Mouse (Mus musculus) lung, embryonic 15.5 days (tissue): ENCODE measurements around the gene Dgkz. TPM values are rescaled to one million over a fixed set of nuclear protein-coding genes. Genes with fewer than 3 reads are reported as not detected.
A peak's percentile ranks its signal among the peaks of the same experiment; 100 is the strongest.

Experiments
- ATAC-seq: fragments of 200-750 bp; cut with Nextera tagmentation; 2 replicates; pipeline ENCODE4 v1.8.0; 2017; ENCODE audit warnings: moderate number of reproducible peaks, borderline replicate concordance; ENCODE audit not compliant: low FRiP score, low TSS enrichment; ENCODE audit errors: extremely low read depth
- H3K27ac ChIP-seq: fragments of 300-500 bp; sonication (generic); 2 replicates; pipeline ENCODE4 v1.5.1; 2015; ENCODE audit warnings: moderate library complexity, mild to moderate bottlenecking, inconsistent platforms
- H3K27me3 ChIP-seq: fragments of 300-500 bp; sonication (generic); 2 replicates; pipeline ENCODE4 v1.6.1; 2015; ENCODE audit warnings: inconsistent platforms
- H3K36me3 ChIP-seq: fragments of 300-500 bp; sonication (generic); 2 replicates; pipeline ENCODE4 v1.6.1; 2015; ENCODE audit warnings: inconsistent platforms
- H3K4me1 ChIP-seq: fragments of 300-500 bp; sonication (generic); 2 replicates; pipeline ENCODE4 v1.6.1; 2015; ENCODE audit warnings: inconsistent platforms
- H3K4me2 ChIP-seq: fragments of 300-500 bp; sonication (generic); 2 replicates; pipeline ENCODE4 v1.6.1; 2015; ENCODE audit warnings: inconsistent platforms, mild to moderate bottlenecking, moderate library complexity
- H3K4me3 ChIP-seq: fragments of 300-500 bp; sonication (generic); 2 replicates; pipeline ENCODE4 v1.5.1; 2015; ENCODE audit warnings: mild to moderate bottlenecking, inconsistent platforms
- H3K9ac ChIP-seq: fragments of 300-500 bp; sonication (generic); 2 replicates; pipeline ENCODE4 v1.6.1; 2015; ENCODE audit warnings: inconsistent platforms
- H3K9me3 ChIP-seq: fragments of 300-500 bp; sonication (generic); 2 replicates; pipeline ENCODE4 v1.6.1; 2016; ENCODE audit warnings: inconsistent platforms
- WGBS: fragments of 180-500 bp; shearing (Covaris S2); methylation state at CpG from one replicate; pipeline ENCODE4 v1.1.7; 2015; 5-methylcytosine and 5-hydroxymethylcytosine counted together
- polyA plus RNA-seq: library from polyadenylated mRNA; unstranded; fragments of >200 nt; fragmentation: Nextera tagmentation; extraction: Ambion mirVana; gene quantifications from 2 replicates; pipeline ENCODE4 v1.2.1, GENCODE M21; 2015

The Dgkz gene
- polyA plus RNA-seq, 1 experiment from 2014 or later, result 54.0 TPM

DNA sequence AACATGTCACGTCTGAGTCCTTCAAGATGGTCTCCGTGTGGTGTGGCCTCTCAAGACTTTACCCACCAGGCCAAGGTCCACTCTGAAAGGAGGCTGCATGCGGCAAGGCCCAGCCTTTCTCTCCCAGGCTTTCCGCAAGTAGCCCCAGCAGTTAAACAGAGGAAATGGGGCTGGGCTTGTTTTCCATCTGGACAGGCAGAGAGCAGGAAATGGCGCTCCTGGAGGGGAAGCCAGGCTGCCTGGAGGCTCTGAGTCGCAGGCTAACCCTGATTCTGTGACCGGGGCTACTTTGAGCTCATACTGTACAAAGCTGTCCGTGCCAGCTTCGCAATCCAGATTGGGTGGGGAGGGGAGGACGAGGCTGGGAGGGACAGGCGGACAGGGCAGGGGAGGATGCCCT, 7.7 kb downstream of the Dgkz start:
- H3K9ac ChIP-seq, result no peak overlapping the region
- no peaks in the 10 kb centered on the region for H3K9me3 ChIP-seq
- H3K27ac ChIP-seq, result peak overlapping the region; percentile 78
- no peaks in the 10 kb centered on the region for H3K27me3 ChIP-seq
- WGBS, result 47% methylated on average over 11 of the region's 11 CpGs
- H3K36me3 ChIP-seq, result no peaks in the 10 kb centered on the region
- H3K4me3 ChIP-seq, result no peak overlapping the region
- H3K4me1 ChIP-seq, result peaks cover 40% of the 10 kb centered on the region
- no peak overlapping the region for H3K4me2 ChIP-seq
- ATAC-seq, result no peak

DNA sequence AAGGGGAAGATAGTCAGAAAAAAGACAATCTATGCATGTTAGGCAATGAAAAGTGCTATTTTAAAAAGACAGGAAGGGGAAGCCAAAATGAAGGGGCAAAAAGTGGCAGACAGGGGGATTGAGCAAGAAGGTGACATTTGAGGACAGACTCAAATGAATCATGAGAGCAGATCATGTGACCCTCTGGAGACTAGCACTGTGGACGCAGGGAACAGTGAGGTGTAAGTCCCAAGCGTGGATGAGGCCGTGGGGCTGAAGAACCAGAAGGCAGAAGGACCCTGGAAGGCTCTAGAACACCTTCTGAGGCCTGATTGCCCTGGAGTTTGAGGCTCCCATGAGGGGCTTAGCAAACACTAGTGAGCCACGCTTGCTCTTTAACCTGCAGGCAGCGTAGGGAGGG, 9.3 kb downstream of the Dgkz start:
- no peak for ATAC-seq
- no peaks in the 10 kb centered on the region for H3K27me3 ChIP-seq
- no peak overlapping the region; the same call in 1 of the 2 replicates for H3K27ac ChIP-seq
- H3K9me3 ChIP-seq, result no peaks in the 10 kb centered on the region
- no peak overlapping the region for H3K4me3 ChIP-seq
- H3K4me1 ChIP-seq, result peaks cover 42% of the 10 kb centered on the region
- no peak overlapping the region for H3K4me2 ChIP-seq
- H3K36me3 ChIP-seq, result no peaks in the 10 kb centered on the region
- WGBS, result 78% methylated on average over 5 of the region's 5 CpGs
- H3K9ac ChIP-seq, result no peak overlapping the region

DNA sequence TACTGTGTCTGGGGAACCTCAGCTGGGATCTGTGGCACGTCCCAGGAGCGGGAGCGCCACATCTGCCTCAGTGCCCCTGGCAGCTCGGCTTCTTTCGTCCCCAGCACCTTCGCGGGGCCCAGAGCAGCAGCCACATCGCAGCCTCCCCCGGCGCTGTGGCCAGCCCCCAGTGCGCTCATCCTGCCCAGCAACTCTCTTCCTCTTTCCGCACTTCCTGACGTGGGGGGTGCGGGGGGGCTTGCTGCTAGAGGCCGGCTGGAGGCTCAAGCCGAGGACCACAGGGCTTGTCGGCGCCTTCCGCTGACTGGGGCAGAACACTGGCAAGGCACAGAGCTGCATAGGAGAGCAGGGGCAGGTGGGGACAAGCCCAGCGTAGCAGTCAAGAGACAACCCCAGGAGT, 10.2 kb downstream of the Dgkz start:
- peaks cover 35% of the 10 kb centered on the region for H3K4me1 ChIP-seq
- peak overlapping the region; percentile 56 for H3K27ac ChIP-seq
- H3K36me3 ChIP-seq, result no peaks in the 10 kb centered on the region
- 6% methylated on average over 19 of the region's 20 CpGs for WGBS
- H3K9ac ChIP-seq, result peak overlapping the region; percentile 33
- H3K9me3 ChIP-seq, result no peaks in the 10 kb centered on the region
- H3K27me3 ChIP-seq, result no peaks in the 10 kb centered on the region
- ATAC-seq, result no peak
- peak overlapping the region; percentile 94 for H3K4me3 ChIP-seq
- H3K4me2 ChIP-seq, result peak overlapping the region; percentile 91

DNA sequence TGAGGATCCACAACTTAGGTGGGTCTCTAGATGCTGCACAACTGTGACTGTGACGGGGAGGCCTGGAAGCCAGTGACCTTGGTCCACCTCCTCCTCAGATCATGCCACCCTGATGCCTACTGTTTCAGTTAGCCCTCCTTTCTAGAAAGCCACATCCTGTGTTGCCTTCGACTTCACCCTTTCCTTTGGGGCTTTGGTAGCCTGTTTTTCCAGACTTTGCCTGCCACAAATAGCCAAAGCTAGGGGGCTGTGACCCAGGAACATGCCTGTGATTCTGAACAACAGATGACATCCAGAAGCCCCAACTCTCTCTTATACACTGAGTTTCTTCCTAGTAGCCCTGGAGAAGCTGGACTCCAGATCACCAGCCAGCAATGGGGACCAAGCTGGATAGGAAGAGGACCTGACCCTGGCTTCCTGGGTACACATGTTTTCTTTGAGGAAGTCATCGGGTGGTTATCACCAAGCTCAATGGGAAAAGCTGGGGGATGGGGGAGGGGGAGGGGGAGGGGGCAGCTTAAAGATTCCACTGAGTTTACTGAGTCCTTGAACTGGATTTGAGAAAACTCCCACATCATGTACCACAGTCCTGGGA, 11.0 kb downstream of the Dgkz start:
- peak overlapping the region; percentile 56 for H3K27ac ChIP-seq
- H3K9ac ChIP-seq, result no peak overlapping the region
- no peaks in the 10 kb centered on the region for H3K9me3 ChIP-seq
- peak overlapping the region; percentile 91 for H3K4me2 ChIP-seq
- no peak for ATAC-seq
- 62% methylated on average over 3 of the region's 3 CpGs for WGBS
- H3K4me3 ChIP-seq, result peak overlapping the region; percentile 94
- peaks cover 42% of the 10 kb centered on the region for H3K4me1 ChIP-seq
- H3K27me3 ChIP-seq, result no peaks in the 10 kb centered on the region
- 0 out of 2 replicates have a peak, but pooled peaks cover 4% of the 10 kb centered on the region for H3K36me3 ChIP-seq

DNA sequence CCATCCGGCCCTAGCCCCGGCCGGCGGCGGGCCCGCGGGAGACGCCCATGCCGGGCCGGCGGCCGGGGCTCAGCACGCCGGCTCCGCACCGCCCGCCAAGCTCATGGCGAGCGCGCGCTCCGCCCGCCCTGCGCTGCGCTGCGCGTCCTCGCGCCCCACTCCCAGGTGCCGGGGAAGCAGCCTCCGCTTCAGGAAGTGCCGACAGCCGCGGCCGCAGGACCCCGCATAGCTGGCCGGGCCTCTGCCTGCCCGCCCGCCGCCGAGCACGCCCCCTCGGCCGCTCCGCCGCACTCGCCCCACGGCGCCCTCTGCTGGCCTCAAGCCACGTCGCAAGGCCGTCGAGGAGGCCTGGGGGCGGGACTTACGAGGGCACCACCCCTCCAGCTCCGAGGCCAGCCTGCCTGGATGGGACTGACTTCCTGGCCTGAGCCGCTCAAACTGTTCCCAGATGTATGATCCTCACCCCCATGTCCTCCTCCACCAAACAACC, 12.2 kb downstream of the Dgkz start:
- H3K9ac ChIP-seq, result peak overlapping the region; percentile 85
- peak overlapping the region; percentile 87 for H3K27ac ChIP-seq
- H3K36me3 ChIP-seq, result 0 out of 2 replicates have a peak, but pooled peaks cover 4% of the 10 kb centered on the region
- H3K27me3 ChIP-seq, result no peaks in the 10 kb centered on the region
- H3K9me3 ChIP-seq, result no peaks in the 10 kb centered on the region
- H3K4me1 ChIP-seq, result peaks cover 53% of the 10 kb centered on the region
- 0% methylated on average over 33 of the region's 57 CpGs for WGBS
- peak overlapping the region; percentile 91 for H3K4me2 ChIP-seq
- peak overlapping the region; percentile 94 for H3K4me3 ChIP-seq
- peak; percentile 95 for ATAC-seq

DNA sequence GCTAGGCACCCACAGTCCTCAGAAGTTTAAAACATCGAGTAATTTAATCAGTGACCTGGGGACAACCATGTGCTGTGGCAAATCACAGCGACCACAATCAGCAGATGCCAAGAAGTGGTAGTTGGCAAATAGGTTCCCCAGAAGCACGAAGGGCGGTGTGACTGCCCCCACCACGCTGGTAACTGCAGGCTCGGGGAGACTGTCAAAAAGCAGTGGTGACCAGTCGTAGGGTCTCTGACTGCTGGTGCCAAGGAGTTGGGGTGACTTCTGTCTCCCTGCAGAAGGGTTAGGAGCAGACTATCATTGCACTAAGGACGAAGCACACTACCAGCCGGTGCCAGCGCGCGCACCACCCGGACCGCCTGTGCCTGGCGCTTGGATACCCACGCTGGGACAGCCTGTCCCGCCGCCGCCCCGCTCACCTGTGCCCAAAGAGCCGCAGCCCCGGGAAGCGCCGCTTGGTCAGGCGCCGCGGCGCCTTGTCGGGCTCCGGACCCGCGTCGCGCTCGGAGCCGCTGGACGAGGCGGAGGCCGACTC, 12.7 kb downstream of the Dgkz start:
- H3K27me3 ChIP-seq, result no peaks in the 10 kb centered on the region
- under 1% methylated on average over 39 of the region's 39 CpGs for WGBS
- no peak; the same call in 1 of the 2 replicates for ATAC-seq
- peak overlapping the region; percentile 85 for H3K9ac ChIP-seq
- no peaks in the 10 kb centered on the region for H3K9me3 ChIP-seq
- peak overlapping the region; percentile 94 for H3K4me3 ChIP-seq
- 0 out of 2 replicates have a peak, but pooled peaks cover 4% of the 10 kb centered on the region for H3K36me3 ChIP-seq
- H3K27ac ChIP-seq, result peak overlapping the region; percentile 87
- H3K4me2 ChIP-seq, result peak overlapping the region; percentile 91
- H3K4me1 ChIP-seq, result peaks cover 57% of the 10 kb centered on the region

DNA sequence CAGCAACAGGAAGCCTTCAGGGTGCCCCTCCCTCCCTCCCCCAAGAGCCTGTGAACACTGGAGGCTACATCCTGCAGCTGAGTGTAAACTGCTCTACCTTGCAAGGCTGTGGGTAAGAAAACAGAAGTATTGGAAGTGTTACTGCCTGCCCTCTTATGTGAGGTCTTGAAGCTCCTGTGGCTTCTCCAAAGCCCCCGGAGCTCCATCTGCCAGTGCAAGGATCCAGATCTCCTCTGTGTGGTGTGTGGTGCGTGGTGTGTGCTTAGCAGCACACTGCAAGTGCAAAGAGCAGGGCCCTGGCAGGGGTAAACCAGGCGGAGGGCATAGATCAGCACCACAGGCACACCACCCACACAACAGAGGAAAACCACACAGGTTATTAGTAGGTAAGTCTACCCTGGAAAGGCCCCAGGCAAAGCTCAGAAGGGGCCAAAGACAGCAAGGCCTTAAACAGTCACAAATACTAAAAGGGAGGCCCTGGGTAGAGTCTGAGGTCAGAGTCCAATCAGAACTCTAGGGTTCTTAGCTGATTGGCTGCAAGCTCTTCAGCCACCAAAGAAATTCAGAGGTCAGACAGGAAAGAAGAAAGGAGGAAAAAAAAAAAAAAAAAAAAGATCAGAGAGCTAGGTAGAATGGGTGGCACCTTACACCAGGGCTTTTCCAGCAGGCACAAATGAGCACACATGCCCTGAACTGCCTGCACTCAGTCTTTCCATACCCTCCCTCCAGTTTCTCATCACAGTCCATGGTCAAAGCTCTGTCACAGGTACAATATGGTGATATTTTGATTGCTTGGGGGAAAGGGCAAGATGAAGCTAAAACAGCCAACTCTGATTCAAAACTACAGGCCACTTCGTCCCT, 13.5 kb downstream of the Dgkz start:
- H3K4me3 ChIP-seq, result peak overlapping the region; percentile 94
- H3K9me3 ChIP-seq, result no peaks in the 10 kb centered on the region
- H3K27ac ChIP-seq, result peak overlapping the region; percentile 49; the same call in 1 of the 2 replicates
- peak overlapping the region; percentile 85 for H3K9ac ChIP-seq
- H3K4me2 ChIP-seq, result peak overlapping the region; percentile 91
- H3K27me3 ChIP-seq, result no peaks in the 10 kb centered on the region
- 44% methylated on average over 4 of the region's 4 CpGs for WGBS
- H3K4me1 ChIP-seq, result peaks cover 65% of the 10 kb centered on the region
- no peak for ATAC-seq
- H3K36me3 ChIP-seq, result 0 out of 2 replicates have a peak, but pooled peaks cover 4% of the 10 kb centered on the region

DNA sequence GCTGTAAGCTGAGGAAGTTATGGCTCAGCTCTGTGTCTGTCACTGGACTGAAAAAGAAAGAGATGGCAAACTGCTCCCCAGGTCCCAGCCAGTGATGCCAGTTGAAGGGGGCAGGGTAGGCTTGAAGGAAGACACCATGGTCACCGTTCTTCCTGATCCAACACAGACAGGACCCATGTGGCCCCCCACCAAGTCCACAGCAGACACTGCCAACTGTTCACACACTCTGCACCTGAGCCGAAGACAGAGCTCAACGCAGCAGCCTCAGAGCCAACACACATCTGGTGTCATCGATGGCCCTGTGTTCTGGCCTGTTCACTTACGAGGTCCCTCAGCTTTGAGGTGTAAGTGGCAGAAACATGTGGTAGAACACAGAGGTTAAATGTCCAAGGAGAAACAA, 15.2 kb downstream of the Dgkz start:
- H3K4me2 ChIP-seq, result no peak overlapping the region
- no peak for ATAC-seq
- peaks cover 72% of the 10 kb centered on the region for H3K4me1 ChIP-seq
- no peaks in the 10 kb centered on the region for H3K27me3 ChIP-seq
- H3K4me3 ChIP-seq, result no peak overlapping the region
- WGBS, result 90% methylated on average over 5 of the region's 5 CpGs
- no peak overlapping the region for H3K9ac ChIP-seq
- no peak overlapping the region for H3K27ac ChIP-seq
- no peaks in the 10 kb centered on the region for H3K9me3 ChIP-seq
- H3K36me3 ChIP-seq, result 0 out of 2 replicates have a peak, but pooled peaks cover 4% of the 10 kb centered on the region

DNA sequence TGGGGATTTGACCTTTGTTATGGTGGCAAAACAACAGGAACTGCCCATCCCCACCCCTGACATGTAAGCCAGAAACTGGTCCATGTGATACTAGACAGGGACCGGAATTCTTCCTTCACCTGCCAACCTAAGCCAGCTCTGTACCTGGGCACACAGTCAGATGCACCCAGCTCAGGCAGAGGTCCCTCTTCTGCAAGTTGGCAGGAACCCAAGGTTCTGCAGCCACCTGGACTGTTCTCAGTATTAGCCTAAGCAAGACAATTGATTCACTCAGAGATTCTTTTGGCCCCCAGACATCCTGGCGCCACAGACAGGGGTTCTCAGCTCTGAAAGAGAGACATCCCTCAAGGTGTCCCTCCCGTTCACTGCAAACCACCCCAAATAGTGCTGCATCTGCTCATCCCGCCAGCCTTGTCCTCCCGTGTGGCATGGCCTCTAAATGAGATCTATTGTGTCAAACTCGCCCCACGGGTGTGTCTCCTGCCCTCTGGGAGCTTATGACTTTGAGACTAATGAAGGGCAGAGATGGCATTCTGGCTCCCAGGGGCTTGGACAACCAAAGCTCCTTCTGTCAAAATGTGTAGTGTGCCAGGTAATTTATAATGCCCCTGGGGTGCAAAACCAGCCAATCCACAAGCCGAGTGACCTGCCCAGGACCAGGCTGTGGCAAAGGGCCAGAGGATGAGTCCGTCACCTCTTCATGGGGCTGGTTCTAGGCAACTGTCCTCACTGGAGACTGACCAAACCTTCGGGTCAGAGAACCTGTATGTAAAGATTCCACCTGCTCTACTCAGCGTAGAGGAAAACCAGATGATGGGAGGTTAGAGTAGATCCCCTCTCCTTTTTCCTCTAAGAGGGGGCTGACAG, 15.9 kb downstream of the Dgkz start:
- peaks cover 76% of the 10 kb centered on the region for H3K4me1 ChIP-seq
- ATAC-seq, result no peak

DNA sequence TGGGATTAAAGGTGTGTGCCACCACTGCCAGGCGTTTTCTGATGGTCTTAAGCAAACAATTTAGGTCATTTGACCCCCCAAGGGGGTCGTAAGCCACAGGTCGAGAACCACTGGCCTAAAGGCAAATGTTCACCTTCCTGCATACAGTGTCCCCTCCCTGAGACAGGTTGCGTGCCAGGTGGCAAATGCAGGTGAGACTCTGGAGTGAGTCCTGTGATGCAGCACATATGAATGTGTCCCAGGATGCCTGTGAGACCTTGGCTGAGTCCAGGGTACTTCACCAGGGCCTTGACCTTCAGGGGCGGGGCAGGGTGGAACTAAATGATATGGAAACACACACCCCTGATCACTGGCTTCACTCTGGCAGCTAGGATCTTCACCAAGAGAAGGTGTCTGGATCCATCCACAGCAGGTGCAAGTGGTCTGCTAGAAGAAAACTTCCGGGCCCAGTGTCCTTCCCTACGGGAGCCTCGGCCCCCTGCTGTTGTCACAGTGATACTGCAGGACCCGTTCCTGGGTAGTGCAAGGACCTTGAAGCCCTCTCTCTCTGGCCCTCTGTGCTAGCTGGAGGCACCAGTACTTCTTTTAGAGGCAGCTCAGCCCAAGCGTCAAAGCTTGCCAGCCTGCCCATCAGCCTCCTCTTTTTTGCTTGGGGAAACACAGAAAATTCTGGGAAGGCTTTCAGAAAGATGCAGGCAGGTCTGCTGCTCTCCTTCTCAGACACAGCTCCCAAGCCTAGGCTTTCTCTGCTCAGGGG, 16.8 kb downstream of the Dgkz start:
- Histone ChIP-seq H3K4me2 (no peak overlapping the region), H3K27ac (no peak overlapping the region), H3K36me3 (0 out of 2 replicates have a peak, but pooled peaks cover 4% of the 10 kb centered on the region), H3K27me3 (no peaks in the 10 kb centered on the region), H3K9ac (no peak overlapping the region), H3K9me3 (no peaks in the 10 kb centered on the region), H3K4me1 (peaks cover 82% of the 10 kb centered on the region), H3K4me3 (no peak overlapping the region)
- WGBS, result 44% methylated on average over 10 of the region's 10 CpGs
- no peak for ATAC-seq

More for the DNA sequence above, 15.9 kb downstream of the Dgkz start:
- H3K36me3 ChIP-seq, result 0 out of 2 replicates have a peak, but pooled peaks cover 4% of the 10 kb centered on the region
- no peak overlapping the region for H3K9ac ChIP-seq
- no peaks in the 10 kb centered on the region for H3K27me3 ChIP-seq
- WGBS, result 71% methylated on average over 11 of the region's 11 CpGs
- H3K27ac ChIP-seq, result no peak overlapping the region
- no peak overlapping the region for H3K4me2 ChIP-seq
- no peaks in the 10 kb centered on the region for H3K9me3 ChIP-seq
- H3K4me3 ChIP-seq, result no peak overlapping the region
